Mouse (Mus musculus): ENCODE data around the gene Nfasc.

The Nfasc gene

GRCm38 (mm10) chr1:132733873-132734447, 7.6 kb downstream of the Nfasc start:
- in situ Hi-C loops (cut with MboI, MseI), result no loop called here

- in situ Hi-C loops (cut with MboI, MseI), result no loop called here
Observed at GRCm38 (mm10) chr1:132732307-132732706, 9.3 kb downstream of the Nfasc start.

- in situ Hi-C loops (cut with MboI, MseI), result no loop called here
Observed at GRCm38 (mm10) chr1:132727548-132727947, 14.0 kb downstream of the Nfasc start.

GRCm38 (mm10) chr1:132722362-132722761, 19.2 kb downstream of the Nfasc start:
- in situ Hi-C loops (cut with MboI, MseI), result no loop called here

GRCm38 (mm10) chr1:132721266-132721665, 20.3 kb downstream of the Nfasc start:
- in situ Hi-C loops (cut with MboI, MseI), result no loop called here

GRCm38 (mm10) chr1:132718225-132718624, 23.4 kb downstream of the Nfasc start:
- in situ Hi-C loops (cut with MboI, MseI), result no loop called here

GRCm38 (mm10) chr1:132715044-132715443, 26.6 kb downstream of the Nfasc start:
- in situ Hi-C loops (cut with MboI, MseI), result no loop called here

GRCm38 (mm10) chr1:132709419-132709818, 32.2 kb downstream of the Nfasc start:
- in situ Hi-C loops (cut with MboI, MseI), result no loop called here

- in situ Hi-C loops (cut with MboI, MseI), result no loop called here
Observed at GRCm38 (mm10) chr1:132707301-132707700, 34.3 kb downstream of the Nfasc start.

GRCm38 (mm10) chr1:132703467-132703866, 38.1 kb downstream of the Nfasc start:
- in situ Hi-C loops (cut with MboI, MseI), result no loop called here

- in situ Hi-C loops (cut with MboI, MseI), result no loop called here
Observed at GRCm38 (mm10) chr1:132696926-132697325, 44.7 kb downstream of the Nfasc start.

- in situ Hi-C loops (cut with MboI, MseI), result no loop called here
Observed at GRCm38 (mm10) chr1:132696232-132696631, 45.4 kb downstream of the Nfasc start.

- in situ Hi-C loops (cut with MboI, MseI), result no loop called here
Observed at GRCm38 (mm10) chr1:132694007-132694406, 47.6 kb downstream of the Nfasc start.

GRCm38 (mm10) chr1:132689181-132689580, 52.4 kb downstream of the Nfasc start:
- in situ Hi-C loops (cut with MboI, MseI), result no loop called here

- in situ Hi-C loops (cut with MboI, MseI), result no loop called here
Observed at GRCm38 (mm10) chr1:132678935-132679334, 62.7 kb downstream of the Nfasc start.

- in situ Hi-C loops (cut with MboI, MseI), result no loop called here
Observed at GRCm38 (mm10) chr1:132678076-132678475, 63.5 kb downstream of the Nfasc start.

GRCm38 (mm10) chr1:132672704-132673103, 68.9 kb downstream of the Nfasc start:
- in situ Hi-C loops (cut with MboI, MseI), result no loop called here

GRCm38 (mm10) chr1:132669200-132669599, 72.4 kb downstream of the Nfasc start:
- in situ Hi-C loops (cut with MboI, MseI), result no loop called here

- in situ Hi-C loops (cut with MboI, MseI), result no loop called here
Observed at GRCm38 (mm10) chr1:132660354-132660753, 81.2 kb downstream of the Nfasc start.

GRCm38 (mm10) chr1:132659604-132660003, 82.0 kb downstream of the Nfasc start:
- in situ Hi-C loops (cut with MboI, MseI), result no loop called here

- in situ Hi-C loops (cut with MboI, MseI), result no loop called here
Observed at GRCm38 (mm10) chr1:132655611-132656010, 86.0 kb downstream of the Nfasc start.

- in situ Hi-C loops (cut with MboI, MseI), result no loop called here
Observed at GRCm38 (mm10) chr1:132654769-132655168, 86.8 kb downstream of the Nfasc start.

- in situ Hi-C loops (cut with MboI, MseI), result no loop called here
Observed at GRCm38 (mm10) chr1:132653841-132654457, 87.6 kb downstream of the Nfasc start.

- in situ Hi-C loops (cut with MboI, MseI), result no loop called here
Observed at GRCm38 (mm10) chr1:132653161-132653560, 88.4 kb downstream of the Nfasc start.

Measured in T-helper 2 cell (primary cell).